Mouse (Mus musculus): ENCODE results near the gene Tbx6.

GRCm38 (mm10) chr7:126823940-126824339 lies 42.7 kb downstream of the Tbx6 start:
- no peak for TF ChIP-seq CTCF (IDR thresholded peaks at IDR 0.05; ENCODE audit: control insufficient read depth, insufficient read depth, insufficient replicate concordance, low read depth, low read length)
- no peak for TF ChIP-seq POLR2A (IDR thresholded peaks at IDR 0.05; ENCODE audit: control insufficient read depth, low read depth, low read length)
